Mouse (Mus musculus): Measurements from ENCODE around the gene Mlst8.

DNA sequence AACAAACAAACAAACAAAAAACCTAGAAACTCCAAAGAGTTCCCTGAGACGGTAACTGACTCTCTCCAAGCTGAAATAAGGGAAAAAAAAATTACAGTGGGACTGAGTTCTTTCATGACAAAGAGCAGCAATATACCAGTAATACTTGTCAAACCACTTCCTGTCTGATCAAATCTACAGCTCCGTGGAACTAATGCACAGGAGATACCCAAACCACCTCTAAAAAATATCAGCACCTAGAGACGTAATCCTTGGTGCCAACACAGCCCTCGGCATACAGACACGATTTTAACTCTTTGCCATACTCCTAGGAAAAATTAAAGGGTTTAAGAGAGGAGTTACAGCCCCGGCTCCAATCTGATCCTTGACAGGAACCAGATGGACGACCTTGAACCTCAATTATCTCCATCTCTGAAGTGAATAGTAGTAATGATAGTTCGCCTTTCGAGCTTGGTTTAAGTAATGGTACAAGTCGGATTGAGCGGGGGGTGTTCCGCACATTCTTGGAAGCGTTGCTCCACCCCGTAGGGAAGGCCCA lies 24.6 kb downstream of the Mlst8 start:
- TF ChIP-seq EP300 (IDR thresholded peaks at IDR 0.05; ENCODE audit: insufficient read depth, low read depth, low read length) (no peak), CTCF (IDR thresholded peaks at IDR 0.05) (no peak), POLR2A (IDR thresholded peaks at IDR 0.05; ENCODE audit: insufficient read depth, low read depth, low read length) (no peak)
